Mouse (Mus musculus): ENCODE measurements at regions not wholly inside any gene's neighbourhood (a gene's known extent, or its start where the extent isn't known, plus 50 kb on each side); places are given as distances from the start of the nearest gene placed in this dataset.
A peak's percentile ranks its signal among the peaks of the same experiment; 100 is the strongest.

DNA sequence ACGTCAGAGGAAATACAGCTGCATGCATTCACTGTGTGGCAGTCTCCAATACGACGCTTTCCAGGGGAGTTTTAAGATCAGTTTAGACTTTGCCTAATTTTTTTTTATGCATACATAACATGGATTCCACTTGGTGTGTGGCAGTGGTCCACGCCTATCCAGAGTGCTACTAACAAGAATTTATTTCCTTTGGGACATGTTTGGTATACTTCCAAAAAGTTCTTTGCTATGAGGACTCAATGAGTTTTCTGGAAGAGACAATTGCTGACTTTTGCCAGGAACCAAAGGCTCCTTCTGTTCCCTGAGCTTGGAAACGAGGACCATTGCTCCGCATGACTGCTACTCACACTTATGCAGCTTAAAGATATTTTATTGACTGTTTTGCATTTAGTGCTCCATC is 59.2 kb downstream of the Marcks start:
- no peaks in the 10 kb centered on the region; the same call in 1 of the 2 replicates for H3K4me1 ChIP-seq (ENCODE audit: insufficient read depth, low read depth, low read length)
- DNase-seq (ENCODE audit: low spot score) (no peak), ATAC-seq (no peak)
- H3K4me2 ChIP-seq (replicated peaks; ENCODE audit: low read depth, low read length): no peak overlapping the region
- no peak overlapping the region for H3K9ac ChIP-seq (replicated peaks; ENCODE audit: low read depth)
- no peaks in the 10 kb centered on the region for H3K27me3 ChIP-seq (replicated peaks; ENCODE audit: insufficient read depth, low read length)
- TF ChIP-seq CTCF (IDR thresholded peaks at IDR 0.05) (no peak), EP300 (IDR thresholded peaks at IDR 0.05) (no peak)
- WGBS: 57% methylated on average over 6 of the region's 6 CpGs
- H3K9me3 ChIP-seq (ENCODE audit: low read length): no peaks in the 10 kb centered on the region
- no peak overlapping the region for H3K4me3 ChIP-seq (ENCODE audit: low read depth, low read length)
- no peak overlapping the region for H3K27ac ChIP-seq (ENCODE audit: low read length)
- H3K36me3 ChIP-seq (ENCODE audit: insufficient read depth, low read length): no peaks in the 10 kb centered on the region

DNA sequence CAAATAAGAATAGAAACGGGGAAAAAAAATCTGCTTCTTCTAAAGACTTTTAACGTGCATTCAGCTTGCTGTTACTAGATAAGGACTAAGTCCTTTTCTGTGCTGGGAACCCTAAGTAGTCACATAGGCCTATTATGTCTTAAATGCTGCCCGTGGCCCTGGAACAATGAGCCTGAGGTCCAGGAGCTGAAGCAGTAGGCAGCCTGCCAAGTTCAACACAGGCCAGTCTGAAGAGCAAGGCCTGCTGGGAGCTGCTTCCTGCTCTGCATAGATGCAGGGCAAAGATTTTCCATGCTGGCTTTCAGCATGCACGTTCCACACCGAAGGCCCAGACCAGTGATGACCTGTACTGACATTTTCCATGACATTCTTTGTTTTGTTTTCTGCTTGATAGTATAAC is 60.3 kb downstream of the Marcks start:
- TF ChIP-seq CTCF (IDR thresholded peaks at IDR 0.05): no peak
- TF ChIP-seq EP300 (IDR thresholded peaks at IDR 0.05): peak; percentile 83
- Histone ChIP-seq H3K9ac (replicated peaks; ENCODE audit: low read depth) (no peak overlapping the region), H3K4me1 (ENCODE audit: insufficient read depth, low read depth, low read length) (no peaks in the 10 kb centered on the region; the same call in 1 of the 2 replicates), H3K27me3 (replicated peaks; ENCODE audit: insufficient read depth, low read length) (no peaks in the 10 kb centered on the region), H3K4me2 (replicated peaks; ENCODE audit: low read depth, low read length) (no peak overlapping the region), H3K4me3 (ENCODE audit: low read depth, low read length) (no peak overlapping the region), H3K9me3 (ENCODE audit: low read length) (no peaks in the 10 kb centered on the region), H3K27ac (ENCODE audit: low read length) (peak overlapping the region; percentile 44), H3K36me3 (ENCODE audit: insufficient read depth, low read length) (no peaks in the 10 kb centered on the region)
- DNase-seq (ENCODE audit: low spot score): peak; percentile 94
- ATAC-seq: peak; percentile 94
- 5% methylated on average over 5 of the region's 5 CpGs for WGBS

DNA sequence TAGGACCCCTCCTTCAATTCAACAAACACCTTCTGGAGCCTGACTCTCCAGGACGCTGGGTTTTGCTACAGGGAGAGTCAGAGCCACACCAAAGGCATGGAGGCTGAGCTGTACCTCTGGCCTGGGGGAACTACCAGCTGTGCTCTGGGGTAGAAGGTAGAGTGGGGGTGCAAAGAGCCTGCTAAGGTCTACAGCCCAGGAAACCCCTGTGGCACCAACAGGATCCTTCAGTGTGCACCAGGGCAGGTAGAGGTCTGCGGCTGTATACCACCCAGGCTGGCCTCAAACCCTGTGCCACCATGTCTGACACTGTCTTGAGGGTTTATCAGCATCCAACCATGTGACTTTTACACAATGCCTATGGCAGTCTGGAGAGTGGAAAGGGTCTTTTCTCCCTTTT is 61.0 kb downstream of the Marcks start:
- Histone ChIP-seq H3K9ac (replicated peaks; ENCODE audit: low read depth) (no peak overlapping the region), H3K4me3 (ENCODE audit: low read depth, low read length) (no peak overlapping the region), H3K27me3 (replicated peaks; ENCODE audit: insufficient read depth, low read length) (no peaks in the 10 kb centered on the region), H3K36me3 (ENCODE audit: insufficient read depth, low read length) (no peaks in the 10 kb centered on the region), H3K4me1 (ENCODE audit: insufficient read depth, low read depth, low read length) (no peaks in the 10 kb centered on the region; the same call in 1 of the 2 replicates), H3K9me3 (ENCODE audit: low read length) (no peaks in the 10 kb centered on the region), H3K4me2 (replicated peaks; ENCODE audit: low read depth, low read length) (no peak overlapping the region), H3K27ac (ENCODE audit: low read length) (peak overlapping the region; percentile 44; the same call in 1 of the 2 replicates)
- TF ChIP-seq EP300 (IDR thresholded peaks at IDR 0.05): no peak
- TF ChIP-seq CTCF (IDR thresholded peaks at IDR 0.05): no peak
- DNase-seq (ENCODE audit: low spot score) (no peak), ATAC-seq (no peak)
- WGBS: 88% methylated on average over 2 of the region's 2 CpGs

DNA sequence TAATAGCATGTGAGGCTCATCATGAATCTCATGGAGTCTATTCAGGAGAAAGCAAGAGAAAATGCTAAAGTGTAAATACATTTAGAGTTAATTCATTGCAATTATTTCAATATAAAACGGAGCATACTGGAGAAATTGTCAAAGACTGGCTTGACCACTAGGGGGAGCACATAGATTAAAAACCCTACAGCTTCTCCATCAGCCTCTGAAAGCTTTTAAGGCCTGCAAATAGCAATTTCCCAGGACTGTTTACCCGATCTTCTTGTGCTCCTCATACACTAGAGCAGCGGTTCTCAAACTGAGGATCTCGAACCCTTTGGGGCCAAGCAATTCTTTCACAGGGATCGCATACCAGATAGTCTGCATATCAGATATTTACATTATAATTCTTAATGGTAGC is 65.9 kb downstream of the Marcks start:
- no peak overlapping the region for H3K4me3 ChIP-seq (ENCODE audit: low read depth, low read length)
- peak; percentile 87 for DNase-seq (ENCODE audit: low spot score)
- no peak overlapping the region for H3K9ac ChIP-seq (replicated peaks; ENCODE audit: low read depth)
- peak; percentile 57 for ATAC-seq
- 4% methylated on average over 5 of the region's 5 CpGs for WGBS
- H3K4me1 ChIP-seq (ENCODE audit: insufficient read depth, low read depth, low read length): no peaks in the 10 kb centered on the region
- no peaks in the 10 kb centered on the region for H3K36me3 ChIP-seq (ENCODE audit: insufficient read depth, low read length)
- no peak overlapping the region for H3K27ac ChIP-seq (ENCODE audit: low read length)
- no peaks in the 10 kb centered on the region for H3K27me3 ChIP-seq (replicated peaks; ENCODE audit: insufficient read depth, low read length)
- H3K4me2 ChIP-seq (replicated peaks; ENCODE audit: low read depth, low read length): no peak overlapping the region
- TF ChIP-seq CTCF (IDR thresholded peaks at IDR 0.05): peak; percentile 87
- 0 out of 2 replicates have a peak, but pooled peaks have one; percentile 13 for TF ChIP-seq EP300 (IDR thresholded peaks at IDR 0.05)
- no peaks in the 10 kb centered on the region for H3K9me3 ChIP-seq (ENCODE audit: low read length)

DNA sequence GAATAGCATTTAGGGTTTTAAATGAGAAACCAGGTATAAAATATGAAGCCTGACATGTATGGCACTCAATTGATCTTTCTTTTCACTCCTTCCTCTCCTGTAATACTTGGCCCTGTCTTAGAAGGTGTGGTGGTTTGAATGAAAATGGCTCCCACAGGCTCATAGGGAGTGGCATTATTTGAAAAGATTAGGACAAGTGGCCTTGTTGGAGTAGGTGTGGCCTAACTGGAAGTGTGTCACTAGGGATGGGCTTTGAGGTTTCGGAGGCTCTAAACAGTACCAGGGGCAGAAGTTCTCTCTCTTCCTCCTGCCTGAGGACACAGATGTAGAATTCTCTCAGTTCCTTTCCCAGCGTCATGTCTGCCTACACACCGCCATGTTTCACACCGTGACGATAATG is 66.7 kb downstream of the Marcks start:
- H3K27me3 ChIP-seq (replicated peaks; ENCODE audit: insufficient read depth, low read length): no peaks in the 10 kb centered on the region
- no peaks in the 10 kb centered on the region for H3K9me3 ChIP-seq (ENCODE audit: low read length)
- WGBS: 90% methylated on average over 5 of the region's 5 CpGs
- no peak for TF ChIP-seq CTCF (IDR thresholded peaks at IDR 0.05)
- no peak for TF ChIP-seq EP300 (IDR thresholded peaks at IDR 0.05)
- H3K36me3 ChIP-seq (ENCODE audit: insufficient read depth, low read length): no peaks in the 10 kb centered on the region
- H3K4me3 ChIP-seq (ENCODE audit: low read depth, low read length): no peak overlapping the region
- no peak overlapping the region for H3K27ac ChIP-seq (ENCODE audit: low read length)
- no peak overlapping the region for H3K9ac ChIP-seq (replicated peaks; ENCODE audit: low read depth)
- no peaks in the 10 kb centered on the region for H3K4me1 ChIP-seq (ENCODE audit: insufficient read depth, low read depth, low read length)
- H3K4me2 ChIP-seq (replicated peaks; ENCODE audit: low read depth, low read length): no peak overlapping the region
- DNase-seq (ENCODE audit: low spot score) (no peak), ATAC-seq (no peak)

DNA sequence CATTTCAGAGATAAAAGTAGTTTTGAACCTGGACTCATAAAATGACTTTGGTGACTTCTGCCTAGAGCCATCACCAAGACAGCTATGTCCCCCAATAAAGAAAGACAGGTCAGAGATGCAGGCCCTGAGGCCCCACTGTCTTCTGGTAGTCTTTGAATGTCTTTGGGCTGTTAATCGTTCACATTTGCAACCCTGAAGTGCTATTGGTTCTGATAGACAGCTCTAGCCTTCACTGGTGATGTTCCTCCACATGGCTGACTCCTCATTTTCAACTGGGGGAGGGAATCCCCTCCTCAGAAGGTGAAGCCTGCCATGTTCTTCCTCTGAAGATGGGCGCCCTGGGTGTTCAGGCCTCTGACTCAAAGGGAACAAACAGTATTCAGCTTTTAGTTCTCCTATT is 67.3 kb downstream of the Marcks start:
- H3K4me3 ChIP-seq (ENCODE audit: low read depth, low read length): no peak overlapping the region
- H3K27me3 ChIP-seq (replicated peaks; ENCODE audit: insufficient read depth, low read length): no peaks in the 10 kb centered on the region
- H3K4me2 ChIP-seq (replicated peaks; ENCODE audit: low read depth, low read length): no peak overlapping the region
- no peak overlapping the region for H3K27ac ChIP-seq (ENCODE audit: low read length)
- no peak overlapping the region for H3K9ac ChIP-seq (replicated peaks; ENCODE audit: low read depth)
- ATAC-seq (no peak), DNase-seq (ENCODE audit: low spot score) (no peak)
- TF ChIP-seq CTCF (IDR thresholded peaks at IDR 0.05): no peak
- TF ChIP-seq EP300 (IDR thresholded peaks at IDR 0.05): no peak
- H3K36me3 ChIP-seq (ENCODE audit: insufficient read depth, low read length): no peaks in the 10 kb centered on the region
- WGBS: 65% methylated on average over 2 of the region's 2 CpGs
- no peaks in the 10 kb centered on the region for H3K4me1 ChIP-seq (ENCODE audit: insufficient read depth, low read depth, low read length)
- no peaks in the 10 kb centered on the region for H3K9me3 ChIP-seq (ENCODE audit: low read length)

All from lung, postnatal 0 days (tissue).